Mouse (Mus musculus): ENCODE measurements at regions not wholly inside any gene's neighbourhood (a gene's known extent, or its start where the extent isn't known, plus 50 kb on each side); places are given as distances from the start of the nearest gene placed in this dataset.

DNA sequence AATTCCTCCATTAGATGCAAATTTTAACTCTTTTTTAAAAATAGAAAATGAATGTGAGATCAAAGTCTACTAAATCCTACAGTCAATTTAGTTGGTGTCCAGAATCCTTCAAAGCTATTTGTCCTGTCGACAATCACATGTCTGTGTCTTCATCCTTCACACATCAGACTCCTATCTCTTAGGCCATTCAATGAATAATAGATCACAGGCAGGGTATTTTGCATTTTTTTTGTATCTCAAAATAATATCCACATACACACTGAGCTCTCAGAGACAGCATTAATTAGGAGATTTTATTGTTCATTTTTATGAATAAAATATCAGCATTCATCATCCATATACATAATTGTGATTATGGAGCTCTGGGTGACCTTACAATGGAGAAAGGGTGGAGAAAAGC, 427.2 kb downstream of the Hao1 start:
- in situ Hi-C loops (cut with MboI, MseI): no loop called here

DNA sequence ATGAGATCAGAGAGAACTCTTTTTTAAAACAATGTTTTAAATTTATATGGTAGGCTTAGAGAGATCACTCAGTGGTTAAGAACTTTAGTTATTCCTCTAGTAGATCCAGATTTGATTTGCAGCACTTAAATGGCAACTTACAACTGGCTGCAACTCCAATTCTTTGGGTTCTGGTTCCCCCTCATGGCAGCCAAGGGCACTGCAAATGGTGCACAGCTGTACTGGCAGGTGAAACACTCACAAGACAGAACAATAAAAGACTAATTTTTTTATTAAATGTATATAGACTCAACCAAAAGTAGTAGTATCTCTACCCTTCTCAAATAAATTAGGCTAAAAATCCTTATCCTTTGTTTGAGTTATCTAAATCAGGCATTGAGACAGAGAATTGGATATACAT, 446.9 kb downstream of the Hao1 start:
- in situ Hi-C loops (cut with MboI, MseI): no loop called here

DNA sequence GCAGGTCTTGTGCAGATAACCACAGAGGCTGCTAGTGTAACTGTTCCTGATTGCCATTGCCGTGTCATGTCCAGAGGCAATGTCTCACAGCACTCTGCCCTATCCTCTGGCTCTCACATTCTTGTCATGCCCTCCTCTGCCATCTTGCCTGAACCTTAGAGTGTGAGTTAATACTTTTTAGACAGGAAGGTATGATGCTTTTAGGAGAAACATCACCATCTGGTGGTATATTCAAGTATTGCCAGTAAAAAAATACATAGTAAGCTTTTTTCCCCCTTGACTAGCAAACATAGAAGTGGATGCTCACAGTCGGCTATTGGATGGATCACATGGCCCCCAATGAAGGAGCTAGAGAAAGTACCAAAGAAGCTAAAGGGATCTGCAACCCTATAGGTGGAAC, 465.8 kb downstream of the Hao1 start:
- in situ Hi-C loops (cut with MboI, MseI): no loop called here

DNA sequence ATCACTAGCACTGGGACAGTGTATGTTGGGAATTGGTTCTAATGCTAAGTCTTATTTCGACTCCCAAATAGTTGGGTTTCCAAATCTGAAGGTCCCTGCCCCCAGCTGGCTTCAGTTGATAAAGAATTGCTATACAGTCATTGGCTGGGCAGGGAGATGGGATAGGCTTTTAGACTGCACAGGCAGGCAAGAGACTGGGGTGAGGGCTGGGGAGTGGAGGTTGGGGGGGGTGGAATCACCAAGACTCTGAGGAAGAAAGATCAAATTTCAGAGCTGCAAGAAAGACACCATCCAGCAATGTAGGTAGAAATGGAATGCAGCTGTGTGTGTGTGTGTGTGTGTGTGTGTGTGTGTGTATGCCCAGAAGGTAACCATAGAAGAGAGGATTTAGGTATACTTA, 474.0 kb downstream of the Hao1 start:
- in situ Hi-C loops (cut with MboI, MseI): no loop called here

DNA sequence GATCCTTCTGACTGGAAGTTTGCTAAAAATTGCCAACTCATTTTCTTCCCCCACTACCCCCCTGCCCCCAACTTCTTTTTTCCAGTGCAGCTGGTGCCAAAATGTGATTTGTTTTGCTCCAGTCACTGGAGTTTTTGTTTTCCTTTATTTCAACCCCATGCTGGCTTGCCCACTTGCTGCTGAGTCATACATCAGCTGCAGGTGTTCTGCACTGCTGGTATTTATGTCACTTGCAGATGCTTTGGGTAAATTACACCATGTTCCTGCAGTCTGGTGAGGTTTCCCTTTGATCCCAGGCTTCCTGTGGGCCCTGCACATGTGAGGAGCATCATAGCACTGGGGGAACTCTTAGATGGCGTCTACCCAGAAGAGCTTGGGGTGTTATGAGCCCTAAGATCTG, 476.2 kb downstream of the Hao1 start:
- in situ Hi-C loops (cut with MboI, MseI): no loop called here

DNA sequence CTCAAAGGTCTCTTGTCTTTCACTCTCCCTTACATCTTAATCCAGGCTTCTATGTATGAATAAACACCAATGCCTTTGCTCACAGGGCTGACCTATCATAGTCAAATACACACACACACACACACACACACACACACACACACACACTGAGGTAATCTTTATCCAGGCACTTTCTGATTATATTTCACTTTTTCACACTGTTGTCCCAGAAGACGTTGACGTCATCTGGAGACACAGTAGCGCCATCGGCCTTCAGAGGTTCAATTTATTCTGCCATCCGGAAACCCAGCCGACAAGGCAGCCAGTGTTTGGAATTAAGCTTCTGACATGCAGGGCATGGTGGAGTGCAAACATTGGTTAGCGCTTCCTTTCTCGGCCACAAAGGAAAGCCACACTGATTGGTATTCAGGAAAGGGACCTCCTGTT, 486.2 kb downstream of the Hao1 start:
- in situ Hi-C loops (cut with MboI, MseI): no loop called here

DNA sequence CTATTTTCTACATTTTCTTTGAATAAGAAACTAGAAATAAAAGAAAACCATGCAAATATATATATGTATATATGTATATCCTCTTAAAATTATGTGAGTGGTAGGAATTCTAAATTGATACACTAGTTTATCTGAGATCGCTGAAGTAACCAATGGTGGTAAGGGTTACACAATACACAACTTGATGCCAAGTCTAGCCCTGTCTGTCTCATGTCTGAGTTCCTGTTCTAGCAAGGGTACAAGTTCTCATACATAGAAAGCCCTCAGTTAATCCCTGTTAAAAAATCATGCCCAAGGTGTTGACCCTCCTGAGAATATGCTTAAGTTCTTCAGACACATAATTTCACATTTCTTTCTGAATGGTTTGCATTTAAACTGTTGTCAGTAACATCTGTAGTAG, 486.8 kb downstream of the Hao1 start:
- in situ Hi-C loops (cut with MboI, MseI): no loop called here

DNA sequence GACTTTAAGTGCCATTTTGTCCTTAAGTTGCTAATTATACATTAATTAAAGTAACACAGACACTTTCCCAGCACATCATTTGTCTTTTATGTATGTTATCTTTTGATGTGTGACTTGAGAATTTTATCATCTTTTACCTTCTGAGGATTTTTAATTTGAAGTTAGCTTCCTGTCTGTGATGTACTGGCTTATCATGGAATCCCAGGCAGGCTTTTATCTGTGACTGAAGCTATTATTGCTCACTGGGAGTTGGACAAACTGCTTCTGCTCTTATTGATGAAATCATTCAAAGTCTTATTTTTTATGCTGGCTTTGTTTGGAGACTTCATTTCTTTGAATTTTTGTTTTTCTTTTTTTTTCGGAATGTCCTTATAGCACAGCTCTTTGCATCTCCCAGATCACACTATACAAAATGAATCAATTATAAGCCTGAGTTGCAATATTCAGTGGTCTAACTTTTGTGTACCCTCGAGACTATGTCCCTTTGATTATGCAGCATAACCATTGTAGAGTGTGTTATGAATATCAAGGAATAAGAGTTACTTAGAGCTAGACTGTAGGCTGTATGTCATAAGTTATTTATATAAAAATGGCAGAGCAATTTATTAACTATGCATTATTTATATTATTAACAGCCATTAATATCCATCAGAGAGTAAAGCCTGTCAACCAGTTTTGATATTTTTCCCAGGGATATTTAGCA, 494.1 kb downstream of the Hao1 start:
- in situ Hi-C loops (cut with MboI, MseI): no loop called here

DNA sequence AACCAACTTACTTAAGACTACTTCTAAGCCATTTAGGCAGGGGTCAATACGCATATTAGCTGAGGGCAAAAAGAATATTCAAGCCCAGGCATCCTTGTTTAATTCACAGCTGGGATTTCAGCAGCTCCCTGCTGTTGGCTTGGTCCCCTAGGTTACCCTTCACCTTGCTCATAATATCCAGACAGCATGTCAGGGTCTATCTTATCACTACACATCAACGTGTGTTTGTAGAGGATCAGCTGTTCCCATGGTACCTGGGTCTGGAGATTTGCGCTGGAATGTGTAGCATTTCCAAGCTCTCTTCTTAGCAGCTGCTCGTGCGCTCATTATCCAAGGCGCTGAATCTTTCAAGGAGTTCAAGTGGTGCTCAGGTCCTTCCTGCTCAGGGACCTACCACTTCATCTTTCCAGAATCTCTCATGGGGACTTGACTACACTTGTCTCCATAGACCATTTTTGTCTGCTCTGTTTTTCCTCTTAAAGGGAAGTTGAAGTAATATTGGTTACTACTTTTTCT, 484.5 kb downstream of the Bmp2 start:
- in situ Hi-C loops (cut with MboI, MseI): no loop called here

DNA sequence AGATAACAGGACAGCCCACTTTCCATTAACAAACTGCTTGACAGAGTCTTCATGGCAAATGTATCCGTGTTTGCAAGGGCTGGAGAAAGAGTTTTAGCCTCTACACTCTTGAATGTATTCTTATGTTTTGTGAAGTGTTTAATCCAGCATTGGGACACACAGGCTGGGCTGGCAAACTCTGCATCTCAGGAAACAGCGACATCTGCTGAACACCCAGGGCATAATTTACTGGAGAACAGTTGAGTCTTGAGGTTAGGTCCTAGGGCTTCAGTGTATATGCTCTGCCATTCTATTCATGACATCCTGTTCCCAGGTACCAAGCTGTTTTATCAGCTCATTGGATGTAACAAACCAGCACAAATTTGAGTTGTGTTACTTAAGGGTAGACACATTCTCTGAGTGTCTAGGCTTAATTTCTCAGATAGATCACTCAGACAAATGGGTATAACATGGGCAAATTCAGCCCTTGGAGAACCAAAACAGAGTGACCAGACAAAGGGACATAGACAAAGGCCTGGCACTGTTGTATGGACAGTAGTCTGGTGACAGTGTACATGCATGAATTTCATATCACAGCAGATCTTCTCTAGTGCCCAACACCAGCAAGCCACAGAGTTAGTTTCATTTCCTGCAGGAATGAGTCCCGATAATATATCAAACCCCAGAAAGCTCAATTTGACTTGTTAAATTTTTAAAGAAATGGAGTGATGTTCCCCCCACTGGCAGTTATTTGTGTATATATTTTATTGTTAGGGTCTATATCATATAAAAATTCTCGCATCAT, 477.9 kb downstream of the Bmp2 start:
- in situ Hi-C loops (cut with MboI, MseI): no loop called here

DNA sequence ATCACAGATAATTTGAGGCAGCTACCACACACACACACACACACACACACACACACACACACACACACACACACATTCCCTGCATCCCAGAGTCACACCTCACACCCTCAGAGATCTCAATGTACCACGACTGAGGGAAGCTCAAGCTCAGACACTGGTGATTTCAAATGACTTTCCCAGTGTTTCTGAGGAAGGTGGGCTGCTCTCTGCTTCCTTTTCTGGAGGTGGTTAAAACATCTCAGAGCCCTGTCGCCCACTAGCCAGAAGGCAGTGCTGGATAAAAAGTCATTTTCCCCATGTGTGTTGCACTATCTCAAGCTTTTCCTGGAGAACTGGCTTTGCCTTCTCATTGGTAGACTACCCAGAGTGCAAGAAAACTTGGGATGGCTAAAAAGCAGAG, 477.2 kb downstream of the Bmp2 start:
- in situ Hi-C loops (cut with MboI, MseI): no loop called here

DNA sequence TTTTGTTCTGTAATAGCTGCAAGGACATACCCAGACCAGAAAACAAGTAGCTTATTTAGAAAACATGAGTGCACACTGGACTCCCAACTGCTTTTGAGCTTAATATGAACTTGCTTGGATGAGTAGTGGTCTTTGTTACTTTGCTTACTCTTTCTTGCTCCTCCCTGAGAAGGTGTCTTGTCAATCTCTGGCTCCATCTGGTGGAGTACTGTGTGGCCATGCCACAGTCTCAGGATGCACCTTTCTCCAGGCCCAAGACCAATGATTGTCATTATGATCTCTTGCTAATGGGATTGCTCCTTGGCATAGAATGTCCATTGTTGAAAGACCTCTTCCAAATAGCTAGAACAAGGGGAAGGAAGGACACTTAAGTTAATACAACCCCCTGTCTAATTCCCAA, 465.1 kb downstream of the Bmp2 start:
- in situ Hi-C loops (cut with MboI, MseI): loop anchor here in 1 of 2 experiments (10.0 kb wide), 1 partner anchor 698 kb away; no protein-coding TSS in a partner anchor

DNA sequence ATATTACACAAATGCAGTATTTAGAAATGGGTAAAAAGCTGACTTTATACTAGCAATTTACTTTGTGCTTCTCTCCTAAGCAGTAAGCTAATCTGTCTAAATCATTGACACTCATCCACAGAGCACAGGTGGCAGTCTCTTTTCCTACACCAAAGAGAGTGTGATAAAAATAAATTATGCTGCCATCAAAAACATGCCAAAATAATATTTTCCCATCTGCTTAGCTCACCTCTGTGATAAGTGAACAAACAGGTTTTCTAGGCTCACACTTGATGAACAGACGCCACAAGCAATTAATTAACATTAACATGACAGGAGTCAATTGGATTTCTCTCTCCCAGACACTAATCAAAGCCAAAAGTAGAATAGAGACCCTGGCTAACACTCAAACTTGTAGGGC, 451.2 kb downstream of the Bmp2 start:
- in situ Hi-C loops (cut with MboI, MseI): no loop called here

DNA sequence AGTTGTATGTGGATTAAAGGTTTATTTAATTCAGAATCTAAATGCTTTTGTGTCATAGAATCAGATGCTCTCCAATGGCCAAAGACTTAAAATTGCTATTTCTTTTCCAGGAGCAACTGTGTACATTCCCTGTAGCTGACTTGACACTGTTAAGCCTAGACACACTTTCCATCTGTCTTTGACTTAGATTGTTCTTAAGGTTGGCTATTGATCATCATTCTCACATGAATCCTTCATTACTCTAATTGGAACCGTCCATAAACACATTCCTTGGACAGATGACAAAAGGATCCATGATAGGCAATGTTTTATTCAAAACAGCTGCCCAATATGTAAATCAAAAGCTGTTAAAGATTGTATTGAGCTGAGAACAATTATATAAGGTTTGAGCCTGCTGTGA, 442.8 kb downstream of the Bmp2 start:
- in situ Hi-C loops (cut with MboI, MseI): loop anchor here in 1 of 2 experiments (5.0 kb wide), 1 partner anchor 52 kb away; no protein-coding TSS in a partner anchor

DNA sequence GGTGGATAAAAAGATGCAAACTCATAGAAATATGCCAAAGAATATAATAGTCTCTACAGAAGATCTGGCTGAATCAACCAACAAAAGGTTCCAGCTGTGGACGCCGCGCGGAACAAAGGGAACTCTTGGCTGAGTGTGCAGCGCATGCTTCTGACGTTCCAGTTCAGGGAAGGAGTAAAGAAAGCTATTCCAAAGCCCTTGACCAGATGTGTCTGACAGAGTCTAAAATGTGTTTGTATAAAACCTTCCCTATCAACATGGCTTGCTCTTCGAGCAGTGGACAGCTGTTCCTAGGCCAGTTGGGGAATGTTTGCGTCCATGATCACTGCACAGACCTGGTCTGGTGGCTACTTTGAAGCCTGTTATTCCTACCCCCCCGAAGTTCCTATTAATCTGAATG, 442.4 kb downstream of the Bmp2 start:
- in situ Hi-C loops (cut with MboI, MseI): loop anchor here in 1 of 2 experiments (5.0 kb wide), 1 partner anchor 52 kb away; no protein-coding TSS in a partner anchor

DNA sequence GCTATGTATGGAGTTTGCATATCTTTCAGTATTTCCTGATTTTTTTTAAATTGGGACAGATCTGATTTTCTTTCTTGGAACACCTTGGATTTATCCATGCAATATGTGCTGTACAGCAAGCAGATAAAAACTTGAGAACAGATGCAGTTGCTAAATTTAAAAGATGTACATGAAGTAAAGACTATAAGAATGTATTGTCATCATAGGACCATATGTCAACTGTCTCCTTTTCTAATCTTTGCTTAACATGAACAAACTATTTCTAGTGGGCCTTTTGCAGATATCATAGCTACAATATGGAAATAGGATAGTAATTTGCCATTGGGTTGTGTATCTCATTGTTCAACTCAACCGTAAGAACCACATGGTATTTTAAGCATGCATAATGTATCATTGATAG, 435.7 kb downstream of the Bmp2 start:
- in situ Hi-C loops (cut with MboI, MseI): no loop called here
